Mouse (Mus musculus) small intestine, adult 2 months (tissue): ENCODE results near the gene Fignl2.

Experiments used
- CTCF ChIP-seq: fragments of 200-500 bp; IDR thresholded peaks from 2 replicates; pipeline ENCODE4 v1.5.1; 2012; ENCODE audit warnings: low read depth, mild to moderate bottlenecking, control low read depth, inconsistent platforms, low read length, moderate library complexity, mixed read lengths; ENCODE audit not compliant: insufficient replicate concordance, insufficient read length; ENCODE audit errors: extremely low read depth
- POLR2A ChIP-seq: fragments of 200-500 bp; IDR thresholded peaks from 2 replicates; pipeline ENCODE4 v1.6.1; 2012; ENCODE audit warnings: low read depth, mild to moderate bottlenecking, control low read depth, inconsistent platforms, low read length, moderate library complexity

DNA sequence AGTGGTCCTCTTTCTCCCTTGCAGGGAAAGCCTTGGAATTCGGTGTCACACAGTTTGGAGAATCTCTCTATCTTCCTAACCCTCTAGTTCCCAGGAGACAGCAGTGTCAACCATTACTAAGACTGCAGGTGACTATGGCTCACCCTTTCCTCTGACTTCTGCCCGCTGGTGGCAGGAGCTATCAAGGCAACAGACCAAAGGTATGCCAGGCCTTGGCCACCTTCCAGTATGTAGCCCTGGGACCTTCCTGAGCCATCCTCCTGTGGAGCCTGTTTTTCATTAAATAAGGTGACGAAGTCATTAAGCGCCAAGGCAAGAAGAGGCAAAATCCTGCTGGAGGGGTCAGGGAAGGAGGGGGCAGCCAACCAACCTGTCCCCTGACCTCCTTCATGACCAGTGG lies 3.2 kb downstream of the Fignl2 start:
- no peak for TF ChIP-seq CTCF
- no peak for TF ChIP-seq POLR2A
